21 mouse cellular contexts compared by ENCODE assay signal in genomic region chr10:111799850-111800589, GRCm38 (mm10).
DNase-seq lines count a peak whose midpoint lies in the region; ATAC-seq lines count a peak whose summit lies in the region.
"Had no signal": no experiment of that assay in that cellular context is flagged by ENCODE, and none has a peak within 500 bp of the region (broad histone marks: within the 10 kb centered on the region; RNA-seq: fewer than 3 reads in every experiment).

No protein-coding gene starts in this region.

- no peaks in the 10 kb centered on the region for H3K9me3 ChIP-seq in heart, embryonic 10.5 days
- H3K9me3 ChIP-seq in midbrain, embryonic 12.5 days, result no peaks in the 10 kb centered on the region
- H3K9me3 ChIP-seq in midbrain, embryonic 14.5 days (ENCODE audit: control insufficient read depth, low read length), result no peaks in the 10 kb centered on the region
- H3K9me3 ChIP-seq in neural tube, embryonic 12.5 days, result no peaks in the 10 kb centered on the region
- H3K9me3 ChIP-seq in hindbrain, embryonic 16.5 days (ENCODE audit: control insufficient read depth, low read length), result no peaks in the 10 kb centered on the region
- H3K9me3 ChIP-seq: heart, embryonic 13.5 days; hindbrain, embryonic 15.5 days had no signal

- no peaks in the 10 kb centered on the region for H3K27me3 ChIP-seq in heart, embryonic 10.5 days (ENCODE audit: insufficient read depth, poor library complexity, severe bottlenecking)
- H3K27me3 ChIP-seq in midbrain, embryonic 12.5 days, result no peaks in the 10 kb centered on the region
- H3K27me3 ChIP-seq in midbrain, embryonic 14.5 days (ENCODE audit: control insufficient read depth, insufficient read depth, low read length), result no peaks in the 10 kb centered on the region
- H3K27me3 ChIP-seq in neural tube, embryonic 12.5 days (replicated peaks), result no peaks in the 10 kb centered on the region
- no peaks in the 10 kb centered on the region for H3K27me3 ChIP-seq in hindbrain, embryonic 16.5 days (replicated peaks; ENCODE audit: control insufficient read depth, insufficient read depth, low read length)
- H3K27me3 ChIP-seq: heart, embryonic 13.5 days; hindbrain, embryonic 15.5 days had no signal

- H3K4me1 ChIP-seq in heart, embryonic 10.5 days, result peaks cover 29% of the 10 kb centered on the region
- H3K4me1 ChIP-seq in midbrain, embryonic 12.5 days, result peaks cover 12% of the 10 kb centered on the region
- peaks cover 6% of the 10 kb centered on the region for H3K4me1 ChIP-seq in midbrain, embryonic 14.5 days (ENCODE audit: control insufficient read depth, insufficient read depth, low read length)
- peaks cover 18% of the 10 kb centered on the region for H3K4me1 ChIP-seq in neural tube, embryonic 12.5 days
- peaks cover 9% of the 10 kb centered on the region for H3K4me1 ChIP-seq in hindbrain, embryonic 16.5 days (ENCODE audit: control insufficient read depth, insufficient read depth, low read depth, low read length)

- H3K4me3 ChIP-seq in heart, embryonic 10.5 days, result no peak overlapping the region
- H3K4me3 ChIP-seq in midbrain, embryonic 12.5 days, result no peak overlapping the region
- H3K4me3 ChIP-seq in midbrain, embryonic 14.5 days (replicated peaks; ENCODE audit: low read depth, low read length), result no peak overlapping the region
- H3K4me3 ChIP-seq in neural tube, embryonic 12.5 days, result no peak overlapping the region
- no peak overlapping the region for H3K4me3 ChIP-seq in hindbrain, embryonic 16.5 days (ENCODE audit: low read length)
- H3K4me3 ChIP-seq: heart, embryonic 13.5 days; hindbrain, embryonic 15.5 days had no signal

- no peak overlapping the region for H3K9ac ChIP-seq in midbrain, embryonic 12.5 days (replicated peaks)
- no peak overlapping the region for H3K9ac ChIP-seq in midbrain, embryonic 14.5 days (replicated peaks; ENCODE audit: low read length)
- no peak overlapping the region for H3K9ac ChIP-seq in neural tube, embryonic 12.5 days
- H3K9ac ChIP-seq in hindbrain, embryonic 16.5 days (ENCODE audit: low read depth, low read length), result no peak overlapping the region
- H3K9ac ChIP-seq: heart, embryonic 13.5 days; hindbrain, embryonic 15.5 days; liver, postnatal 0 days had no signal

- no peak overlapping the region for H3K4me2 ChIP-seq in midbrain, embryonic 12.5 days (replicated peaks)
- H3K4me2 ChIP-seq in midbrain, embryonic 14.5 days (ENCODE audit: low read length), result no peak overlapping the region
- H3K4me2 ChIP-seq in neural tube, embryonic 12.5 days (replicated peaks), result no peak overlapping the region
- H3K4me2 ChIP-seq in hindbrain, embryonic 16.5 days (ENCODE audit: low read length), result no peak overlapping the region
- H3K4me2 ChIP-seq: hindbrain, embryonic 15.5 days had no signal

- H3K27ac ChIP-seq in heart, embryonic 10.5 days, result no peak overlapping the region
- no peak overlapping the region for H3K27ac ChIP-seq in midbrain, embryonic 12.5 days (replicated peaks)
- no peak overlapping the region for H3K27ac ChIP-seq in midbrain, embryonic 14.5 days (replicated peaks; ENCODE audit: low read depth, low read length)
- H3K27ac ChIP-seq in neural tube, embryonic 12.5 days, result no peak overlapping the region
- no peak overlapping the region for H3K27ac ChIP-seq in hindbrain, embryonic 16.5 days (ENCODE audit: low read depth, low read length)
- H3K27ac ChIP-seq: heart, embryonic 13.5 days; hindbrain, embryonic 15.5 days had no signal

- DNase-seq in heart, embryonic 10.5 days (ENCODE audit: low spot score), result peak; percentile 68
- DNase-seq in heart, adult 8-10 months (ENCODE audit: low spot score), result no peak
- no peak for DNase-seq in midbrain, embryonic 14.5 days
- DNase-seq in embryo, embryonic 11 days, result peak; percentile 23
- no peak for DNase-seq in urinary bladder, postnatal 25 days (ENCODE audit: low spot score)
- DNase-seq: adrenal gland, postnatal 36 days; B cell, adult 2 months; cerebellum, postnatal 10 days; gastrocnemius, postnatal 36 days; heart, postnatal 36 days; kidney, postnatal 10 days; liver; liver, postnatal 0 days; right cerebral cortex, postnatal 14 days had no signal

- no peaks in the 10 kb centered on the region for H3K36me3 ChIP-seq in heart, embryonic 10.5 days
- no peaks in the 10 kb centered on the region for H3K36me3 ChIP-seq in midbrain, embryonic 12.5 days
- no peaks in the 10 kb centered on the region for H3K36me3 ChIP-seq in midbrain, embryonic 14.5 days (ENCODE audit: control insufficient read depth, insufficient read depth, low read length)
- no peaks in the 10 kb centered on the region for H3K36me3 ChIP-seq in neural tube, embryonic 12.5 days
- no peaks in the 10 kb centered on the region for H3K36me3 ChIP-seq in hindbrain, embryonic 16.5 days (ENCODE audit: control insufficient read depth, insufficient read depth, low read length)
- H3K36me3 ChIP-seq: heart, embryonic 13.5 days; hindbrain, embryonic 15.5 days had no signal

- 59% methylated on average over 14 of the region's 14 CpGs for whole genome bisulfite sequencing in heart, embryonic 10.5 days
- 18% methylated on average over 14 of the region's 14 CpGs for WGBS in midbrain, embryonic 12.5 days
- 21% methylated on average over 14 of the region's 14 CpGs for WGBS in midbrain, embryonic 14.5 days
- 24% methylated on average over 14 of the region's 14 CpGs for WGBS in neural tube, embryonic 12.5 days
- WGBS in hindbrain, embryonic 16.5 days, result 34% methylated on average over 14 of the region's 14 CpGs

- ATAC-seq in midbrain, embryonic 12.5 days (ENCODE audit: low FRiP score, low read depth), result peak; percentile 58
- ATAC-seq in midbrain, embryonic 14.5 days (ENCODE audit: low FRiP score, low TSS enrichment), result no peak
- peak; percentile 50; the same call in 1 of the 2 replicates for ATAC-seq in neural tube, embryonic 12.5 days (ENCODE audit: low FRiP score, low read depth)
- ATAC-seq in hindbrain, embryonic 16.5 days, result no peak
- ATAC-seq: activated CD4-positive, CD25-positive, alpha-beta regulatory T cell, adult 4 months; intestine, postnatal 0 days; liver, postnatal 0 days had no signal

Comparison
In these comparisons a context has a peak if more than half of its experiments do, and no peak if none do; other contexts are left out.
1. DNase-seq: peak in heart, embryonic 10.5 days (single experiment) and embryo, embryonic 11 days (single experiment); none in heart, adult 8-10 months (single experiment), midbrain, embryonic 14.5 days (single experiment) and urinary bladder, postnatal 25 days (single experiment).
2. ATAC-seq: peak in midbrain, embryonic 12.5 days (single experiment) and neural tube, embryonic 12.5 days (single experiment); none in midbrain, embryonic 14.5 days (single experiment) and hindbrain, embryonic 16.5 days (single experiment).